Mouse (Mus musculus): Measurements from ENCODE around the gene Pcsk6.

- TF ChIP-seq POLR2A (IDR thresholded peaks at IDR 0.05; ENCODE audit: insufficient read length, low read depth) (no peak), MYOD1 (IDR thresholded peaks at IDR 0.05; ENCODE audit: control insufficient read depth in 1 of 3, insufficient read length in 2 of 3, low read depth in 2 of 3) (no peak), REST (IDR thresholded peaks at IDR 0.05; ENCODE audit: insufficient read depth, insufficient read length) (no peak), E2F4 (IDR thresholded peaks at IDR 0.05; ENCODE audit: insufficient read depth) (no peak), TCF12 (IDR thresholded peaks at IDR 0.05; ENCODE audit: insufficient read depth, poor library complexity, severe bottlenecking) (no peak), USF1 (IDR thresholded peaks at IDR 0.05; ENCODE audit: low read depth) (no peak), SRF (IDR thresholded peaks at IDR 0.05; ENCODE audit: control insufficient read depth, insufficient read length, low read depth) (no peak), MAX (IDR thresholded peaks at IDR 0.05; ENCODE audit: low read depth) (no peak)
These were observed 1.1 kb downstream of the Pcsk6 start for GRCm38 (mm10) chr7:65862473-65863176.

Data from myocyte (in vitro differentiated cells).